Mouse (Mus musculus) C2C12 (cell line): ENCODE data around the gene Cyth2. TPM values are rescaled to one million over a fixed set of nuclear protein-coding genes. Genes with fewer than 3 reads are reported as not detected.

ENCODE experiments used
- H3K27me3 ChIP-seq: one replicate; pipeline ENCODE4 v1.6.1; 2011; ENCODE audit not compliant: control insufficient read depth, insufficient read depth, insufficient read length
- H3K36me3 ChIP-seq: one replicate; pipeline ENCODE4 v1.6.1; 2011; ENCODE audit not compliant: control insufficient read depth, insufficient read depth
- H3K4me3 ChIP-seq: one replicate; pipeline ENCODE4 v1.5.1; 2011; ENCODE audit warnings: mild to moderate bottlenecking, control low read depth; ENCODE audit not compliant: poor library complexity, insufficient read depth, severe bottlenecking
- H3K79me2 ChIP-seq: one replicate; pipeline ENCODE4 v1.6.1; 2011; ENCODE audit not compliant: control insufficient read depth, insufficient read depth
- H3K79me3 ChIP-seq: one replicate; pipeline ENCODE4 v1.6.1; 2011; ENCODE audit warnings: low read depth, control low read depth
- H3ac ChIP-seq: one replicate; pipeline ENCODE3; 2011; ENCODE audit warnings: low read depth; ENCODE audit not compliant: control insufficient read depth, insufficient read length
- CEBPB ChIP-seq: IDR thresholded peaks from one replicate; pipeline ENCODE4 v1.6.1; 2011; ENCODE audit warnings: low read depth, mild to moderate bottlenecking, control low read depth, moderate library complexity
- CTCF ChIP-seq: IDR thresholded peaks from one replicate; pipeline ENCODE4 v1.5.1; 2011; ENCODE audit not compliant: control insufficient read depth, insufficient read depth, insufficient read length
- FOSL1 ChIP-seq: IDR thresholded peaks from one replicate; pipeline ENCODE4 v1.8.0; 2011; ENCODE audit warnings: mild to moderate bottlenecking, low read length; ENCODE audit not compliant: poor library complexity, insufficient read depth, severe bottlenecking
- MAX ChIP-seq: IDR thresholded peaks from one replicate; pipeline ENCODE4 v1.6.1; 2011; ENCODE audit warnings: mild to moderate bottlenecking, control low read depth
- MYOD1 ChIP-seq: IDR thresholded peaks from one replicate; pipeline ENCODE4 v1.6.1; 2011; ENCODE audit warnings: low read depth; ENCODE audit not compliant: control insufficient read depth, insufficient read length
- MYOG ChIP-seq: IDR thresholded peaks from one replicate; pipeline ENCODE4 v1.6.1; 2011; ENCODE audit not compliant: control insufficient read depth, insufficient read length; ENCODE audit errors: extremely low read depth
- USF1 ChIP-seq: IDR thresholded peaks from one replicate; pipeline ENCODE4 v1.6.1; 2011; ENCODE audit warnings: low read depth, mild to moderate bottlenecking, control low read depth, moderate library complexity
- polyA plus RNA-seq: library from polyadenylated mRNA; unstranded; fragments of >200 nt; fragmentation: generic; extraction: Trizol; gene quantifications from one replicate; pipeline ENCODE4 v1.2.1, GENCODE M21; 2012; ENCODE audit warnings: missing spikeins

Cyth2 gene
- polyA plus RNA-seq, 1 experiment = 175 TPM

DNA sequence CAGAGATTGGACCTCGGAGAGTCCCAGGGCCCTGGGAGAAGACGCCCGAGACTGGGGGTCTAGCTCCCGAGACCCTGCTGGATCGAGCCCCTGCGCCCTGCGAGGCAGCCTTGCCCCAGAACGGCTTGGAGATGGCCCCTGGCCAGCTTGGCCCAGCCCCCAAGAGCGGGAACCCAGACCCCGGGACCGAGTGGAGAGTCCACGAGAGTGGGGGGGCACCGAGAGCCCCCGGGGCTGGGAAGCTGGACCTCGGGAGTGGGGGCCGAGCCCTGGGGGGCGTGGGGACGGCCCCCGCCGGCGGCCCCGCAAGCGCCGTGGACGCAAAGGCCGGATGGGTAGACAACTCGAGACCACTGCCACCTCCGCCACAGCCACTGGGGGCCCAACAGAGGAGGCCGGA lies 19.4 kb downstream of the Cyth2 start:
- Histone ChIP-seq H3K36me3 (no peaks in the 10 kb centered on the region), H3ac (no peak overlapping the region), H3K79me3 (no peaks in the 10 kb centered on the region), H3K79me2 (no peaks in the 10 kb centered on the region), H3K4me3 (no peak overlapping the region), H3K27me3 (peaks cover 48% of the 10 kb centered on the region)
- TF ChIP-seq MYOD1 (no peak), MYOG (no peak), CEBPB (no peak), USF1 (no peak), FOSL1 (no peak), CTCF (no peak), MAX (no peak)

DNA sequence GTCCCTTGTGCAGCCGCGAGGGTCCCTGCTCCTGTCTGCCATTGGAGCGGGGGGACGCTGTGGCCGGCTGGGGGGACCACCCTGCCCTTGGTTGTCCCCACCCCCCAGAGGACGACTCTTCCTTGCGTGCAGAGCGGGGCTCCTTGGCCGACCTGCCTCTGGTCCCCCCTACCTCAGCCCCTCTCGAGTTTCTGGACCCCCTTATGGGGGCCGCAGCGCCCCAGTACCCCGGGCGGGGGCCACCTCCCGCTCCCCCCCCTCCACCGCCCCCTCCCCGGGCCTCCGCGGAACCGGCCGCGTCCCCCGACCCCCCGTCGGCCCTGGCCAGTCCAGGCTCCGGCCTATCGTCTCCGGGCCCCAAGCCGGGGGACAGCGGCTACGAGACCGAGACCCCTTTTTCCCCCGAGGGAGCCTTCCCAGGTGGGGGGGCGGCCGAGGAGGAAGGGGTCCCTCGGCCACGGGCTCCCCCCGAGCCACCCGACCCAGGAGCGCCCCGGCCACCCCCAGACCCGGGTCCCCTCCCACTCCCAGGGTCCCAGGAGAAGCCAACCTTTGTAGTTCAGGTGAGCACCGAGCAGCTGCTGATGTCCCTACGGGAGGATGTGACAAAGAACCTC lies 20.3 kb downstream of the Cyth2 start:
- H3K79me3 ChIP-seq = no peaks in the 10 kb centered on the region
- H3K36me3 ChIP-seq = no peaks in the 10 kb centered on the region
- H3K4me3 ChIP-seq = no peak overlapping the region
- peaks cover 52% of the 10 kb centered on the region for H3K27me3 ChIP-seq
- H3K79me2 ChIP-seq = no peaks in the 10 kb centered on the region
- H3ac ChIP-seq = no peak overlapping the region
- TF ChIP-seq CTCF (no peak), CEBPB (no peak), MYOD1 (no peak), MAX (no peak)

DNA sequence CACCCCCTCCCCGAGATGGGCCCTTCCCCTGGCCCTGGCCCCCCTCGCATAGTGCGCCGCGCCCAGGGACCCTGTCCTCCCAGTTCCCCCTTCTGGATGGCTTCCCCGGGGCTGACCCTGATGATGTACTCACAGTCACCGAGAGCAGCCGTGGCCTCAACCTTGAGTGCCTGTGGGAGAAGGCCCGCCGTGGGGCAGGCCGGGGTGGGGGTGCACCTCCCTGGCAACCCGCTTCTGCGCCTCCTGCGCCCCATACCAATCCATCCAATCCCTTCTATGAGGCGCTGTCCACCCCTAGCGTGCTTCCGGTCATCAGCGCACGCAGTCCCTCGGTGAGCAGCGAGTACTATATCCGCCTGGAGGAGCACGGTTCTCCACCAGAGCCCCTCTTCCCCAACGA lies 21.1 kb downstream of the Cyth2 start:
- no peak overlapping the region for H3K4me3 ChIP-seq
- H3K36me3 ChIP-seq = no peaks in the 10 kb centered on the region
- H3K79me3 ChIP-seq = no peaks in the 10 kb centered on the region
- TF ChIP-seq USF1 (no peak), MYOG (no peak), CTCF (no peak), FOSL1 (no peak), CEBPB (no peak), MAX (no peak), MYOD1 (no peak)
- H3K79me2 ChIP-seq = no peaks in the 10 kb centered on the region
- H3K27me3 ChIP-seq = peaks cover 49% of the 10 kb centered on the region
- H3ac ChIP-seq = no peak overlapping the region

DNA sequence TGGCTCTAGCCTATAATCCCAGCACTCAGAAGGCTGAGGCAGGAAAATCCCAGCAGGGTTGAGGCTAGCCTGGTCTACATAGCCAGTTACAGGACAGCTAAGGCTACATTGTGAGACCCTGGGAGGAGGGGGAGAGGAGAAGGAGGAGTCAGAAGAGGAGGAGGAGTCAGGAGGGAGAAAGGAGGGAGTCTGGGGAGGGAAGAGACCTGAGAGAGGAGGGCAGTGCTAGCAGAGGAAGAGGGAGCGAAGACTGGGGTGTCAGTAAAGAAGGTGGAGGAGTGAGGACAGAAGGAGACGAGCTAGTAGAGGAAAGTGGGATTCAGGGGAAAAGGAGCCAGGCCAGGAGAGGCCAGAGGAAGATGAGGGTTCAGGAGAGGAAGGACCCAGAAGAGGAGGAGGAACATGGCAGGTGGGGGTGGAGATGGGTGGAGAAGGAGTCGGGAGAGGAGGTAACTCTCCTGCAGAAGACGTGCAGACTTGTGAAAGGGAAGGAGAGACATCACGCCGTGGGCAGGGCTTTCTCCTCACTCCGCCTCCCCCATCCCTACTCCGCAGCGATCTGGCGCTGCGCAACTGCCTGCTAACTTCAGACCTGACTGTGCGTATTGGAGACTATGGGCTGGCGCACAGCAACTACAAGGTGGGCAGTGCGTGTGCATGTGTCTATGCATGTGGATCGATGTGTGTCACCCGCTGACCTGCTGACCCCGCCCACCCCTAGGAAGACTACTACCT lies 22.5 kb downstream of the Cyth2 start:
- no peak overlapping the region for H3ac ChIP-seq
- no peak overlapping the region for H3K4me3 ChIP-seq
- TF ChIP-seq MYOD1 = no peak
- TF ChIP-seq CTCF = no peak
- no peak for TF ChIP-seq FOSL1
- no peak for TF ChIP-seq CEBPB
- no peak for TF ChIP-seq USF1
- no peak for TF ChIP-seq MAX
- no peak for TF ChIP-seq MYOG
- H3K79me2 ChIP-seq = no peaks in the 10 kb centered on the region
- peaks cover 44% of the 10 kb centered on the region for H3K27me3 ChIP-seq
- no peaks in the 10 kb centered on the region for H3K36me3 ChIP-seq
- no peaks in the 10 kb centered on the region for H3K79me3 ChIP-seq

DNA sequence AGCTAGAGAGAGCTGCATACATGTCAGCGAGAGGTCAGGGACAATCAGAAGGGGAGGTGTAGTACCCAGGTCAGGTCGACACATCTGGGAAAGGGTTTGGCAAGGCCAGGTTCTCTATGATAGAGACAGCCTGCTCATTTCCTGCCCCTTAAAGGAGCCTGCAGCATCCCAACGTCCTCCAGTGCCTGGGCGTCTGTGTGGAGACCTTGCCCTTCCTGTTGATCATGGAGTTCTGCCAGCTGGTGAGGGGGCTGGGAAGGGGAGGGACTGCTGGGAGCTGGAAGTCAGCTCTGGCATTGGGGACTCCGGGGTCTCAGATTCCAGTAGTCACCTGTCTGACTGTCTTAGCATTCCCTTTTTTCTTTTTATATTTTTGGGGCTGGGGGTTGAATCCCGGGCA lies 23.7 kb downstream of the Cyth2 start:
- H3ac ChIP-seq = no peak overlapping the region
- H3K4me3 ChIP-seq = no peak overlapping the region
- H3K79me3 ChIP-seq = no peaks in the 10 kb centered on the region
- TF ChIP-seq MYOD1 (no peak), MAX (no peak), USF1 (no peak), FOSL1 (no peak), CEBPB (no peak)
- H3K27me3 ChIP-seq = peaks cover 54% of the 10 kb centered on the region
- H3K36me3 ChIP-seq = no peaks in the 10 kb centered on the region
- H3K79me2 ChIP-seq = no peaks in the 10 kb centered on the region

DNA sequence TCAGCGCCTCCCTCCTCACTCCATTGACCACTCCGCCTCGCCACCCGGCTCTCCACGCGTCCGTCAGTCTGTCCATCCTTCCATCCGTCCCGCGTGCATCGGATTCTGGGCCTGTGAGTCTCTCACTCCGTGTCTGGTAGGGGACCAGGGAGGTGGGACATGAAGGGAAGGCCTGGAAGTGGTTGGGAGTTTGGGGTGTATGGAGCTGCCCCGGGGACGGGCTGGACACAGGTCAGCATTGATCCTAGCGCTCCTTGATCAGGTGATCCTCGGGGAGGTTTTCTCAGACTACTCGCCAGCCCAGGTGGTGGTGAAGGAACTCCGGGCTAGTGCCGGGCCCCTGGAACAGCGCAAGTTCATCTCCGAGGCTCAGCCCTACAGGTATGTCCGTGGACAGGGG lies 26.7 kb downstream of the Cyth2 start:
- Histone ChIP-seq H3K79me3 (no peaks in the 10 kb centered on the region), H3ac (no peak overlapping the region), H3K36me3 (no peaks in the 10 kb centered on the region), H3K27me3 (peaks cover 66% of the 10 kb centered on the region), H3K4me3 (no peak overlapping the region), H3K79me2 (no peaks in the 10 kb centered on the region)
- no peak for TF ChIP-seq MYOG
- no peak for TF ChIP-seq FOSL1
- no peak for TF ChIP-seq MYOD1
- no peak for TF ChIP-seq CEBPB
- TF ChIP-seq USF1 = no peak
- TF ChIP-seq CTCF = no peak
- TF ChIP-seq MAX = no peak
